Comparison of ENCODE assay signal across 8 mouse cellular contexts in genomic region chr8:11009431-11010071, GRCm38 (mm10). TPM values are rescaled to one million over a fixed set of nuclear protein-coding genes. Genes with fewer than 3 reads are reported as not detected.
DNase-seq lines count a peak whose midpoint lies in the region; ATAC-seq lines count a peak whose summit lies in the region.

No protein-coding gene starts in this region.

- peaks cover 16% of the 10 kb centered on the region; the same call in 1 of the 2 replicates for H3K36me3 ChIP-seq in embryonic facial prominence, embryonic 12.5 days
- peaks cover 22% of the 10 kb centered on the region for H3K36me3 ChIP-seq in heart, embryonic 10.5 days
- 0 out of 2 replicates have a peak, but pooled peaks cover 13% of the 10 kb centered on the region for H3K36me3 ChIP-seq in kidney, embryonic 15.5 days
- H3K36me3 ChIP-seq in liver, embryonic 13.5 days = peaks cover 23% of the 10 kb centered on the region
- H3K36me3 ChIP-seq in stomach, embryonic 15.5 days = no peaks in the 10 kb centered on the region

- H3K4me2 ChIP-seq in embryonic facial prominence, embryonic 12.5 days (replicated peaks) = peak overlapping the region; percentile 92
- H3K4me2 ChIP-seq in kidney, embryonic 15.5 days = peak overlapping the region; percentile 93
- H3K4me2 ChIP-seq in liver, embryonic 13.5 days = peak overlapping the region; percentile 97
- peak overlapping the region; percentile 93 for H3K4me2 ChIP-seq in stomach, embryonic 15.5 days

- no peaks in the 10 kb centered on the region for H3K9me3 ChIP-seq in embryonic facial prominence, embryonic 12.5 days
- no peaks in the 10 kb centered on the region for H3K9me3 ChIP-seq in heart, embryonic 10.5 days
- H3K9me3 ChIP-seq in kidney, embryonic 15.5 days (replicated peaks) = no peaks in the 10 kb centered on the region
- no peaks in the 10 kb centered on the region for H3K9me3 ChIP-seq in liver, embryonic 13.5 days (replicated peaks)
- H3K9me3 ChIP-seq in stomach, embryonic 15.5 days = no peaks in the 10 kb centered on the region

- H3K4me3 ChIP-seq in embryonic facial prominence, embryonic 12.5 days = peak overlapping the region; percentile 80
- peak overlapping the region; percentile 86 for H3K4me3 ChIP-seq in heart, embryonic 10.5 days
- H3K4me3 ChIP-seq in kidney, embryonic 15.5 days (replicated peaks) = peak overlapping the region; percentile 83
- H3K4me3 ChIP-seq in liver, embryonic 13.5 days (replicated peaks) = peak overlapping the region; percentile 92
- peak overlapping the region; percentile 74 for H3K4me3 ChIP-seq in stomach, embryonic 15.5 days (replicated peaks)

- DNase-seq in 3134 (ENCODE audit: extremely low read depth, insufficient read length, low spot score) = peak; percentile 89
- DNase-seq in adrenal gland, adult 8-10 months = peak; percentile 75
- DNase-seq in heart, embryonic 10.5 days (ENCODE audit: low spot score) = peak; percentile 94
- DNase-seq in liver, embryonic 13.5 days = peak; percentile 68
- DNase-seq in natural killer cell, adult 2 months (ENCODE audit: low spot score in 2 of 2) = peak; percentile 44 to 66

- no peaks in the 10 kb centered on the region for H3K27me3 ChIP-seq in embryonic facial prominence, embryonic 12.5 days
- H3K27me3 ChIP-seq in heart, embryonic 10.5 days (ENCODE audit: insufficient read depth, poor library complexity, severe bottlenecking) = no peaks in the 10 kb centered on the region
- peaks cover 6% of the 10 kb centered on the region; the same call in 1 of the 2 replicates for H3K27me3 ChIP-seq in kidney, embryonic 15.5 days
- peaks cover 6% of the 10 kb centered on the region; the same call in 1 of the 2 replicates for H3K27me3 ChIP-seq in liver, embryonic 13.5 days
- H3K27me3 ChIP-seq in stomach, embryonic 15.5 days (replicated peaks) = no peaks in the 10 kb centered on the region

- H3K9ac ChIP-seq in embryonic facial prominence, embryonic 12.5 days = peak overlapping the region; percentile 89
- peak overlapping the region; percentile 82 for H3K9ac ChIP-seq in kidney, embryonic 15.5 days
- H3K9ac ChIP-seq in liver, embryonic 13.5 days = peak overlapping the region; percentile 91
- H3K9ac ChIP-seq in stomach, embryonic 15.5 days = peak overlapping the region; percentile 84

- peak; percentile 42 for ATAC-seq in embryonic facial prominence, embryonic 12.5 days (ENCODE audit: insufficient number of reproducible peaks, insufficient read depth, low FRiP score, low TSS enrichment)
- ATAC-seq in kidney, embryonic 15.5 days (replicated peaks; ENCODE audit: low FRiP score) = peak; percentile 57
- peak; percentile 61 for ATAC-seq in liver, embryonic 13.5 days (ENCODE audit: low read depth)
- peak; percentile 63 for ATAC-seq in stomach, embryonic 15.5 days (ENCODE audit: insufficient read depth, low FRiP score, low read depth)

- peaks cover 35% of the 10 kb centered on the region for H3K4me1 ChIP-seq in embryonic facial prominence, embryonic 12.5 days
- H3K4me1 ChIP-seq in heart, embryonic 10.5 days = peaks cover 56% of the 10 kb centered on the region
- H3K4me1 ChIP-seq in kidney, embryonic 15.5 days = peaks cover 58% of the 10 kb centered on the region
- peaks cover 47% of the 10 kb centered on the region for H3K4me1 ChIP-seq in liver, embryonic 13.5 days (replicated peaks)
- H3K4me1 ChIP-seq in stomach, embryonic 15.5 days = peaks cover 24% of the 10 kb centered on the region

- peak overlapping the region; percentile 98 for H3K27ac ChIP-seq in embryonic facial prominence, embryonic 12.5 days
- peak overlapping the region; percentile 97 for H3K27ac ChIP-seq in heart, embryonic 10.5 days
- H3K27ac ChIP-seq in kidney, embryonic 15.5 days = peak overlapping the region; percentile 98
- H3K27ac ChIP-seq in liver, embryonic 13.5 days = peak overlapping the region; percentile 95
- H3K27ac ChIP-seq in stomach, embryonic 15.5 days = peak overlapping the region; percentile 99

- WGBS in embryonic facial prominence, embryonic 12.5 days = 1% methylated on average over 61 of the region's 62 CpGs
- WGBS in heart, embryonic 10.5 days = under 1% methylated on average over 62 of the region's 62 CpGs
- WGBS in kidney, embryonic 15.5 days = under 1% methylated on average over 62 of the region's 62 CpGs
- 2% methylated on average over 61 of the region's 62 CpGs for WGBS in liver, embryonic 13.5 days (ENCODE audit: insufficient replicate concordance)
- under 1% methylated on average over 59 of the region's 62 CpGs for WGBS in stomach, embryonic 15.5 days

RNA-seq across cellular contexts. Expression of gene Irs2, which starts 1.3 kb away (rescaled TPM):
- total RNA-seq in adrenal gland, adult 8-10 months (2022) = 10 to 100 TPM; 18.6 to 28.6 (median 20.4) TPM
- 11.5 and 11.8 TPM in 2 replicates for polyA plus RNA-seq in embryonic facial prominence, embryonic 12.5 days (2016; fragmentation: Nextera tagmentation; extraction: Ambion mirVana)
- polyA plus RNA-seq in heart, embryonic 10.5 days (2016; fragmentation: Nextera tagmentation; extraction: Ambion mirVana) = 4.5 and 6.2 TPM in 2 replicates
- 5.6 and 5.7 TPM in 2 replicates for polyA plus RNA-seq in kidney, embryonic 15.5 days (2015; fragmentation: Nextera tagmentation; extraction: Ambion mirVana)
- 2.9 and 3.4 TPM in 2 replicates for polyA plus RNA-seq in liver, embryonic 13.5 days (2015; fragmentation: Nextera tagmentation; extraction: Ambion mirVana)
- 7.1 and 7.2 TPM in 2 replicates for polyA plus RNA-seq in stomach, embryonic 15.5 days (2015; fragmentation: Nextera tagmentation; extraction: Ambion mirVana)

Comparison
In these comparisons a context has a peak if more than half of its experiments do, and no peak if none do; other contexts are left out.
1. Peak in every context shown above with its lines: DNase-seq, ATAC-seq, H3K4me3 ChIP-seq and H3K27ac ChIP-seq.